ENCODE assay signal across 8 mouse cellular contexts in the genomic region with DNA sequence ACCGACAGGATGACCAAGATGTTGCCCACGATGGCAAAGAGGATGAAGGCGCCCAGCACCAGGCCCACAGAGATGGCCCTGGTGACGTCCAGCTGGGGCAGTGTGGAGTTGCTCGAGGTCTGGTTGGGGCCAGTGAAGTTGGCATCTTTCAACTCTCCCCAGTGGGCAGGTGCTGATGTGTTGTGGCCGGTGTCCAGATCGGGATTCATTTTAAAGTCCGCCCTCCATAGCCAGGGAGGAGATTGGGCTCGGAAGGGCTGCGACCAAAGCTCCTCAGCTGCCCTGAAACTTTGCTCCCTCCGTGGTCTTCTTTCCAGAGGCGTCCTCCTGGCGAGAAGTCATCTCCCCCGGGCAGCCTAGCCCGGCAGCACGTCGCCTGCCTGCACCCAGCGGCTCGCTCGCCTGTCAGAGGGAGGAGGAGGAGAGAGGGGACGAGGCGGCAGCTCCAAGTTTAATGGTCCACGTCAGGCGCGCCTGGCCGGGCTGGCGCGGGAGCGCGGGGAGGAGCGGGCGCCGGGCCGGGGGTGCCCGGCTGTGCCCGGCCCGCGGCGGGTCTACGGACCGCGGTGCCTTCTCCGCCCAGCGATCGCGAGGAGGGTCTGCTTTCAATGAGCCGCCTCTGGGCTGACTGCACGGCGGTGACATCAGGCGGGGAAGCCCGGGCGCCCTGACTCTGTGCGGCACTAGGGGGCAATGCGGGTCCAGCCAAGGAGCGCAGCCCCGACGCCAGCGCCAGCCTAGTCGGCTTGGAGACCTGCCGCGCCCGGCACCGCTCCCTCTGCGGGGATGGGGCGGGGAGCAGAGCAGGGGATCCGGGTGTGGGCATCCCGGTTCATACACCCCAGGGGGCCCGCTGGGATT.
DNase-seq lines count a peak whose midpoint lies in the region; ATAC-seq and TF ChIP-seq lines count a peak whose summit lies in the region.

No protein-coding gene starts in this region.

- peak; percentile 9 to 20 for DNase-seq in spleen, adult 18-20 months
- DNase-seq in spleen, adult 12 weeks (ENCODE audit: low spot score): no peak
- peak; percentile 88 to 91 for DNase-seq in heart, postnatal 10 days
- DNase-seq in kidney, postnatal 36 days: peak; percentile 63 to 86
- peak in 1 of 3 experiments; percentile 3 for DNase-seq in liver, embryonic 14.5 days (ENCODE audit: low read depth in 3 of 3, low spot score in 3 of 3)
- peak; percentile 43 for DNase-seq in testis, postnatal 14 days (ENCODE audit: low spot score)

- 5% methylated on average over 67 of the region's 68 CpGs for WGBS in forebrain, embryonic 16.5 days
- 7% methylated on average over 56 of the region's 68 CpGs for WGBS in liver, embryonic 14.5 days (ENCODE audit: insufficient replicate concordance)
- 5% methylated on average over 64 of the region's 68 CpGs for WGBS in neural tube, embryonic 13.5 days

- H3K36me3 ChIP-seq in forebrain, embryonic 16.5 days (ENCODE audit: control insufficient read depth, insufficient read depth): no peaks in the 10 kb centered on the region
- no peaks in the 10 kb centered on the region for H3K36me3 ChIP-seq in liver, embryonic 14.5 days (replicated peaks; ENCODE audit: control insufficient read depth, insufficient read depth, low read depth)
- no peaks in the 10 kb centered on the region for H3K36me3 ChIP-seq in neural tube, embryonic 13.5 days

- TF ChIP-seq CTCF in liver, embryonic 14.5 days (IDR thresholded peaks at IDR 0.05; ENCODE audit: low read depth): peak; percentile 56

- H3K4me3 ChIP-seq in forebrain, embryonic 16.5 days (replicated peaks; ENCODE audit: low read length): peak overlapping the region; percentile 63
- H3K4me3 ChIP-seq in liver, embryonic 14.5 days (ENCODE audit: insufficient read depth in 1 of 2, low read depth in 2 of 2, low read length in 2 of 2): peak overlapping the region in 1 of 2 experiments; percentile 17; a peak in 1 of 4 replicates
- H3K4me3 ChIP-seq in neural tube, embryonic 13.5 days: peak overlapping the region; percentile 59

- H3K27ac ChIP-seq in forebrain, embryonic 16.5 days (ENCODE audit: low read length): no peak overlapping the region
- no peak overlapping the region for H3K27ac ChIP-seq in liver, embryonic 14.5 days
- H3K27ac ChIP-seq in neural tube, embryonic 13.5 days (replicated peaks): peak overlapping the region; percentile 68

- peak overlapping the region; percentile 88 for H3K4me2 ChIP-seq in forebrain, embryonic 16.5 days (ENCODE audit: low read length)
- H3K4me2 ChIP-seq in liver, embryonic 14.5 days (ENCODE audit: low read depth): peak overlapping the region; percentile 31
- H3K4me2 ChIP-seq in neural tube, embryonic 13.5 days: peak overlapping the region; percentile 75

- no peaks in the 10 kb centered on the region for H3K9me3 ChIP-seq in forebrain, embryonic 16.5 days (ENCODE audit: control insufficient read depth, low read length)
- H3K9me3 ChIP-seq in liver, embryonic 14.5 days (ENCODE audit: control insufficient read depth, low read length): no peaks in the 10 kb centered on the region
- H3K9me3 ChIP-seq in neural tube, embryonic 13.5 days: no peaks in the 10 kb centered on the region

- intact Hi-C loops in heart, postnatal 10 days (cut with DNase I): loop anchor here (1.0 to 10.0 kb wide), 3 partner anchors 376 to 495 kb away; no protein-coding TSS in a partner anchor

- H3K27me3 ChIP-seq in forebrain, embryonic 16.5 days (replicated peaks; ENCODE audit: control insufficient read depth, insufficient read depth, low read length): peaks cover 21% of the 10 kb centered on the region
- H3K27me3 ChIP-seq in liver, embryonic 14.5 days (ENCODE audit: control insufficient read depth, insufficient read depth, low read length): peaks cover 10% of the 10 kb centered on the region
- peaks cover 21% of the 10 kb centered on the region for H3K27me3 ChIP-seq in neural tube, embryonic 13.5 days

- peak; percentile 99 for ATAC-seq in forebrain, embryonic 16.5 days
- peak; percentile 26; the same call in 1 of the 2 replicates for ATAC-seq in liver, embryonic 14.5 days (ENCODE audit: insufficient read depth)
- peak; percentile 98 for ATAC-seq in neural tube, embryonic 13.5 days (ENCODE audit: low read depth)

- peak overlapping the region; percentile 69 for H3K9ac ChIP-seq in forebrain, embryonic 16.5 days (replicated peaks; ENCODE audit: low read depth, low read length)
- no peak overlapping the region for H3K9ac ChIP-seq in liver, embryonic 14.5 days (replicated peaks)
- H3K9ac ChIP-seq in neural tube, embryonic 13.5 days: peak overlapping the region; percentile 74

- TF ChIP-seq EP300 in liver, embryonic 14.5 days (IDR thresholded peaks at IDR 0.05; ENCODE audit: low read depth): no peak

- peaks cover 8% of the 10 kb centered on the region; the same call in 1 of the 2 replicates for H3K4me1 ChIP-seq in forebrain, embryonic 16.5 days (replicated peaks; ENCODE audit: control insufficient read depth, insufficient read depth, low read length)
- H3K4me1 ChIP-seq in liver, embryonic 14.5 days (replicated peaks; ENCODE audit: control insufficient read depth in 2 of 2, insufficient read depth in 2 of 2, low read length in 1 of 2): no peaks in the 10 kb centered on the region
- 0 out of 2 replicates have a peak, but pooled peaks cover 13% of the 10 kb centered on the region for H3K4me1 ChIP-seq in neural tube, embryonic 13.5 days (replicated peaks)

Comparison
In these comparisons a context has a peak if more than half of its experiments do, and no peak if none do; other contexts are left out.
1. ATAC-seq: peak in every context shown above with its lines; median percentile 99 in forebrain, embryonic 16.5 days; 98 in neural tube, embryonic 13.5 days; 26 in liver, embryonic 14.5 days.
2. H3K4me2 ChIP-seq: peak in every context shown above with its lines; median percentile 88 in forebrain, embryonic 16.5 days; 75 in neural tube, embryonic 13.5 days; 31 in liver, embryonic 14.5 days.